Mouse (Mus musculus) midbrain, embryonic 13.5 days (tissue): ENCODE data around the gene Mob1b. TPM values are rescaled to one million over a fixed set of nuclear protein-coding genes. Genes with fewer than 3 reads are reported as not detected.
A peak's percentile ranks its signal among the peaks of the same experiment; 100 is the strongest.

Source experiments
- ATAC-seq: fragments of 200-750 bp; cut with Nextera tagmentation; 2 replicates; pipeline ENCODE4 v1.8.0; 2017; ENCODE audit warnings: mild to moderate bottlenecking, moderate TSS enrichment, moderate library complexity
- H3K27ac ChIP-seq: fragments of 300-500 bp; sonication (generic); 2 replicates; pipeline ENCODE4 v1.5.1; 2015; ENCODE audit warnings: inconsistent platforms, mild to moderate bottlenecking, moderate library complexity
- H3K27me3 ChIP-seq: fragments of 300-500 bp; sonication (generic); 2 replicates; pipeline ENCODE4 v1.6.1; 2015; ENCODE audit warnings: mild to moderate bottlenecking, inconsistent platforms
- H3K36me3 ChIP-seq: fragments of 300-500 bp; sonication (generic); 2 replicates; pipeline ENCODE4 v1.6.1; 2015; ENCODE audit warnings: mild to moderate bottlenecking, inconsistent platforms
- H3K4me1 ChIP-seq: fragments of 300-500 bp; sonication (generic); replicated peaks from 2 replicates; pipeline ENCODE4 v1.6.1; 2015; ENCODE audit warnings: inconsistent platforms
- H3K4me2 ChIP-seq: fragments of 300-500 bp; sonication (generic); replicated peaks from 2 replicates; pipeline ENCODE4 v1.6.1; 2015; ENCODE audit warnings: moderate library complexity, mild to moderate bottlenecking, inconsistent platforms
- H3K4me3 ChIP-seq: fragments of 300-500 bp; sonication (generic); replicated peaks from 2 replicates; pipeline ENCODE4 v1.5.1; 2015; ENCODE audit warnings: mild to moderate bottlenecking, inconsistent platforms
- H3K9ac ChIP-seq: fragments of 300-500 bp; sonication (generic); replicated peaks from 2 replicates; pipeline ENCODE4 v1.6.1; 2015; ENCODE audit warnings: mild to moderate bottlenecking, inconsistent platforms
- H3K9me3 ChIP-seq: fragments of 300-500 bp; sonication (generic); 2 replicates; pipeline ENCODE4 v1.6.1; 2016; ENCODE audit warnings: mild to moderate bottlenecking, inconsistent platforms
- WGBS: fragments of 180-500 bp; shearing (Covaris S2); methylation state at CpG from one replicate; pipeline ENCODE4 v1.1.7; 2015; 5-methylcytosine and 5-hydroxymethylcytosine counted together
- polyA plus RNA-seq: library from polyadenylated mRNA; unstranded; fragments of >200 nt; fragmentation: Nextera tagmentation; extraction: Ambion mirVana; gene quantifications from 2 replicates; pipeline ENCODE4 v1.2.1, GENCODE M21; 2015

Mob1b gene
- polyA plus RNA-seq, 1 experiment from 2014 or later: 12.0 TPM

- Histone ChIP-seq H3K27me3 (no peaks in the 10 kb centered on the region), H3K4me3 (no peak overlapping the region), H3K4me1 (no peaks in the 10 kb centered on the region), H3K36me3 (no peaks in the 10 kb centered on the region), H3K27ac (no peak overlapping the region), H3K9me3 (no peaks in the 10 kb centered on the region), H3K9ac (no peak overlapping the region), H3K4me2 (no peak overlapping the region)
- 84% methylated on average over 15 of the region's 15 CpGs for WGBS
- ATAC-seq: 0 out of 2 replicates have a peak, but pooled peaks have one; percentile 12
Observed at GRCm38 (mm10) chr5:88688583-88689187, 32.0 kb upstream of the Mob1b start.

GRCm38 (mm10) chr5:88689279-88689938 is 31.2 kb upstream of the Mob1b start:
- H3K4me2 ChIP-seq: no peak overlapping the region
- H3K9me3 ChIP-seq: no peaks in the 10 kb centered on the region
- H3K36me3 ChIP-seq: no peaks in the 10 kb centered on the region
- no peak overlapping the region for H3K9ac ChIP-seq
- ATAC-seq: peak; percentile 44
- no peaks in the 10 kb centered on the region for H3K4me1 ChIP-seq
- H3K27me3 ChIP-seq: no peaks in the 10 kb centered on the region
- no peak overlapping the region for H3K27ac ChIP-seq
- WGBS: 71% methylated on average over 3 of the region's 3 CpGs
- no peak overlapping the region for H3K4me3 ChIP-seq

- H3K4me1 ChIP-seq: no peaks in the 10 kb centered on the region
- no peaks in the 10 kb centered on the region for H3K36me3 ChIP-seq
- H3K9me3 ChIP-seq: no peaks in the 10 kb centered on the region
- 86% methylated on average over 10 of the region's 10 CpGs for WGBS
- H3K27me3 ChIP-seq: no peaks in the 10 kb centered on the region
- H3K27ac ChIP-seq: no peak overlapping the region
- H3K4me2 ChIP-seq: no peak overlapping the region
- no peak for ATAC-seq
- H3K4me3 ChIP-seq: no peak overlapping the region
- H3K9ac ChIP-seq: no peak overlapping the region
Observed at GRCm38 (mm10) chr5:88690681-88691505, 29.8 kb upstream of the Mob1b start.

GRCm38 (mm10) chr5:88691506-88692095 is 29.1 kb upstream of the Mob1b start:
- Histone ChIP-seq H3K9ac (no peak overlapping the region), H3K36me3 (no peaks in the 10 kb centered on the region), H3K4me2 (no peak overlapping the region), H3K4me3 (no peak overlapping the region), H3K9me3 (no peaks in the 10 kb centered on the region), H3K4me1 (no peaks in the 10 kb centered on the region), H3K27ac (no peak overlapping the region), H3K27me3 (no peaks in the 10 kb centered on the region)
- ATAC-seq: no peak
- WGBS: 80% methylated on average over 6 of the region's 6 CpGs

- H3K4me1 ChIP-seq: no peaks in the 10 kb centered on the region
- 77% methylated on average over 4 of the region's 4 CpGs for WGBS
- no peak for ATAC-seq
Observed at GRCm38 (mm10) chr5:88692586-88692985, 28.1 kb upstream of the Mob1b start.

GRCm38 (mm10) chr5:88693057-88693456 is 27.6 kb upstream of the Mob1b start:
- Histone ChIP-seq H3K9me3 (no peaks in the 10 kb centered on the region), H3K27me3 (no peaks in the 10 kb centered on the region)
- no peak for ATAC-seq

More at GRCm38 (mm10) chr5:88692586-88692985, 28.1 kb upstream of the Mob1b start:
- Histone ChIP-seq H3K36me3 (no peaks in the 10 kb centered on the region), H3K27me3 (no peaks in the 10 kb centered on the region), H3K9ac (no peak overlapping the region), H3K4me3 (no peak overlapping the region), H3K9me3 (no peaks in the 10 kb centered on the region), H3K4me2 (no peak overlapping the region), H3K27ac (no peak overlapping the region)

GRCm38 (mm10) chr5:88697291-88697690 is 23.4 kb upstream of the Mob1b start:
- no peaks in the 10 kb centered on the region for H3K9me3 ChIP-seq
- no peaks in the 10 kb centered on the region for H3K36me3 ChIP-seq
- no peaks in the 10 kb centered on the region for H3K4me1 ChIP-seq
- H3K4me3 ChIP-seq: no peak overlapping the region
- no peaks in the 10 kb centered on the region for H3K27me3 ChIP-seq
- no peak for ATAC-seq
- no peak overlapping the region for H3K9ac ChIP-seq
- no peak overlapping the region for H3K4me2 ChIP-seq
- H3K27ac ChIP-seq: no peak overlapping the region
- 79% methylated on average over 5 of the region's 5 CpGs for WGBS

More at GRCm38 (mm10) chr5:88693057-88693456, 27.6 kb upstream of the Mob1b start:
- no peaks in the 10 kb centered on the region for H3K4me1 ChIP-seq
- H3K4me3 ChIP-seq: no peak overlapping the region
- no peak overlapping the region for H3K9ac ChIP-seq
- no peaks in the 10 kb centered on the region for H3K36me3 ChIP-seq
- H3K4me2 ChIP-seq: no peak overlapping the region
- H3K27ac ChIP-seq: no peak overlapping the region

GRCm38 (mm10) chr5:88699251-88699913 is 21.3 kb upstream of the Mob1b start:
- H3K9me3 ChIP-seq: no peaks in the 10 kb centered on the region
- H3K4me1 ChIP-seq: no peaks in the 10 kb centered on the region
- H3K4me2 ChIP-seq: no peak overlapping the region
- H3K27ac ChIP-seq: no peak overlapping the region
- no peak for ATAC-seq
- H3K36me3 ChIP-seq: no peaks in the 10 kb centered on the region
- WGBS: 74% methylated on average over 4 of the region's 4 CpGs
- H3K4me3 ChIP-seq: no peak overlapping the region
- no peaks in the 10 kb centered on the region for H3K27me3 ChIP-seq
- H3K9ac ChIP-seq: no peak overlapping the region

GRCm38 (mm10) chr5:88702041-88702440 is 18.6 kb upstream of the Mob1b start:
- WGBS: 80% methylated on average over 4 of the region's 4 CpGs
- Histone ChIP-seq H3K4me2 (no peak overlapping the region), H3K9me3 (no peaks in the 10 kb centered on the region), H3K9ac (no peak overlapping the region), H3K36me3 (no peaks in the 10 kb centered on the region), H3K4me1 (no peaks in the 10 kb centered on the region), H3K4me3 (no peak overlapping the region), H3K27me3 (no peaks in the 10 kb centered on the region), H3K27ac (no peak overlapping the region)
- ATAC-seq: no peak

- Histone ChIP-seq H3K27me3 (no peaks in the 10 kb centered on the region), H3K4me2 (no peak overlapping the region), H3K9ac (no peak overlapping the region), H3K4me3 (no peak overlapping the region), H3K4me1 (no peaks in the 10 kb centered on the region), H3K27ac (no peak overlapping the region), H3K36me3 (no peaks in the 10 kb centered on the region), H3K9me3 (no peaks in the 10 kb centered on the region)
- no peak for ATAC-seq
- 78% methylated on average over 4 of the region's 4 CpGs for WGBS
Observed at GRCm38 (mm10) chr5:88703551-88703950, 17.1 kb upstream of the Mob1b start.

GRCm38 (mm10) chr5:88711128-88711527 is 9.5 kb upstream of the Mob1b start:
- no peaks in the 10 kb centered on the region for H3K27me3 ChIP-seq
- H3K9ac ChIP-seq: no peak overlapping the region
- H3K4me1 ChIP-seq: peaks cover 19% of the 10 kb centered on the region
- H3K27ac ChIP-seq: 0 out of 2 replicates have a peak overlapping the region, but pooled peaks have one; percentile 30
- no peak overlapping the region for H3K4me2 ChIP-seq
- H3K9me3 ChIP-seq: no peaks in the 10 kb centered on the region
- no peaks in the 10 kb centered on the region for H3K36me3 ChIP-seq
- ATAC-seq: peak; percentile 78
- no peak overlapping the region for H3K4me3 ChIP-seq
